Mouse (Mus musculus) neutrophil, adult 59 days (primary cell): ENCODE results near the gene Shc1. TPM values are rescaled to one million over a fixed set of nuclear protein-coding genes. Genes with fewer than 3 reads are reported as not detected.

Experiments
- total RNA-seq, 2 experiments: library from RNA; stranded (reverse); gene quantifications; 1 replicate in 1 of 2; 2 replicates in 1 of 2; pipeline ENCODE4 v1.2.4; 2023

Shc1 gene
- 100 to 1,000 TPM; 104 to 111 TPM for total RNA-seq

DNA sequence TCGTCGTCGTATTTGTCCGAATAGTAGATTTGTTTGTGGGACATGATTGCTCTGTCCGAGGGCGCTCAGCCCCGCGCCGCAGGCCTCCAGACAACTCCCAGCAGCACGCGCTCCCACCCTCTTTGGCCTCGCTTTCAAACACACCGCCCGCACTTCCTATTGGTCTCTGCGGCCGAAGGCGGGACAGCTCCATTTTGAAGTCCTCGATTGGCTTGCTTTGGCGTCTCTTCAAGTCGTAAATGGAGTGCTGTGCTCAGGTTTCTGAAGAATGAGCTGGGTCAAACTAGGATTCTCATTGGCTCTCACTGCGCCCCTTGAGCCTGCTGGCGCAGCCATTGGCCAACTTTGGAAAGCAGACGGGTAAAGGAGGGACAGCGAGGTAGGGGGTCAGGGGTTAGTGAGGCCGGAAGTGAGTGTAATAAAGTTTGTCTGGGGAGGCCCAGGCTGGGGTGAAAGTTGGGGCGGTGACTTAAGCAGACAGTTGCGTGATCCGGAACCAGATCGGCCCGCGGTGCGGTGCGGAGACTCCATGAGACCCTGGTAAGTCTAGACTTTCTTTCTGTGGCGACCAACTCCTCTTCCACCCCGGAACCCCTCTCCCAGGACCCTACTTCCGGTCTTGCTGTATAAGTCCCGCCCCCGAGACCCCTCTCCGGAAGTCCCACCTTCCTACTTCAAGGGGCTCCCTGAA is at the start of gene Shc1, which contains the start of gene Cks1b:
Gene Shc1, plus strand, starts transcription at position 274 of the 691 bp plus-strand sequence.
Gene Cks1b, minus strand, starts transcription at position 214 of the 691 bp plus-strand sequence.

DNA sequence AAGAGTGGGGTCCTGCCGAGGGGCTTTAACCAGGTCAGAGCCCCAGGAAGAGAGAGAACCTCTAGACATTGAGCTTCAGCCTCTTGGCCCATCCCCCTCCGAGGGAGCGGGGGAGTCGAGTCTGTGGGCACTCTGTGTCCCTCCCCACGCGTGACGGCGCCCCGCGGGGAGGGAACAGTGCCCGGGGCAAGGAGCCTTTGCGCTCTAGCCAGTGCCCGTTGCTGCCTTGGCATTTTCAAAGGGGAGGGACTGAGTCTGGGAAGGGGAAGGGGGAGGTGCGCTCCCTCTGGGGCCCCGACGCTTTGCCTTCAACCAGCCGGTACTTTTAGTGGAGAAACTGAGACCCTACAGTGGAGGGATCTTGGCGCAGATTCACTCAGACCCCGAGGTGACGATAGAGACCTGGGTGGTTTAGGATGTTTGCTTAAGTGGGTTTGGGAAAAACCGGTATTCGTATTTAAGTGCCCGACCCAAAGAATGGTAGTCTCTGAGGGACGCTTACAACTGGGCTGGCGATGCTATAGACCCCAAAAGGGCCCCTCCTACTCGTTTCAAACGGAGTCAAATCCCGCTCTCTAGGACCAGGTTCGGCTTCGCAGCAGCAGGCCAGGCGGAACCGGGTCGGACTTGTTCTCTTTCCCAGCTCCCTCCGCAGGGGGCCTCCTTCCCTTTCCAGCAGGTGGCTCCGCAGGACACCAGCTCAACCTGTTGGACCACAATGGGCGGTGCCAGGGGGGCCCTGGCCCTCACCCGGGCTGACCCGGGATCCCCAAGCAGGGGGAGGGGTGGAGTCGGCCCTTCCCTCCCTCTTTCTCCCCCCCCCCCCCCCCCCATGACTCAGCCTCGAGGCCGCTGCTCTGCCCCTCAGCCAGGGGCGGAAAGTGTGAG is 24.0 kb upstream of the Shc1 start, which contains the start of gene Zbtb7b:
Gene Zbtb7b, minus strand, starts transcription at position 771 of the 888 bp plus-strand sequence.

DNA sequence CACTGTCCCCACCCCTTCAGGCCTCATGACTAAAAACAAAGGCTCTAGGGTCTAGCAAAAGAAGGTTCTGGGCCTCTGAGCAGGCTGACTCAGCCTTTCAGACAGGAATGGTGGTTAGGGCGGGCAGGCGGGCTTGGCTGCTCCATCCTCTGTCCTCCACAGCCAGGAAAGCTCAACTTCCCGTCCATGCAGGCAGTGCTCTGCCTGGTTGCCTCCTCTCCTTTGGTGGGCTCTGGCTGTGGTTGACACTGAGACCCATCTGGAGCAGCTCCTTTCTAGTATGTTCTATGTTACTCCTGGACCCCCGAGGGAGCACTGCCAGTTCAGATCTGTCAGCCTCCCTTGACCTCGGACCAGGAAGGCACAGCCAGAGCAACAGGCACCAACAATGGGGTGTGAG is 15.6 kb upstream of the Shc1 start, which contains the start of gene Lenep:
Gene Lenep, minus strand, starts transcription at position 101 of the 400 bp plus-strand sequence.

DNA sequence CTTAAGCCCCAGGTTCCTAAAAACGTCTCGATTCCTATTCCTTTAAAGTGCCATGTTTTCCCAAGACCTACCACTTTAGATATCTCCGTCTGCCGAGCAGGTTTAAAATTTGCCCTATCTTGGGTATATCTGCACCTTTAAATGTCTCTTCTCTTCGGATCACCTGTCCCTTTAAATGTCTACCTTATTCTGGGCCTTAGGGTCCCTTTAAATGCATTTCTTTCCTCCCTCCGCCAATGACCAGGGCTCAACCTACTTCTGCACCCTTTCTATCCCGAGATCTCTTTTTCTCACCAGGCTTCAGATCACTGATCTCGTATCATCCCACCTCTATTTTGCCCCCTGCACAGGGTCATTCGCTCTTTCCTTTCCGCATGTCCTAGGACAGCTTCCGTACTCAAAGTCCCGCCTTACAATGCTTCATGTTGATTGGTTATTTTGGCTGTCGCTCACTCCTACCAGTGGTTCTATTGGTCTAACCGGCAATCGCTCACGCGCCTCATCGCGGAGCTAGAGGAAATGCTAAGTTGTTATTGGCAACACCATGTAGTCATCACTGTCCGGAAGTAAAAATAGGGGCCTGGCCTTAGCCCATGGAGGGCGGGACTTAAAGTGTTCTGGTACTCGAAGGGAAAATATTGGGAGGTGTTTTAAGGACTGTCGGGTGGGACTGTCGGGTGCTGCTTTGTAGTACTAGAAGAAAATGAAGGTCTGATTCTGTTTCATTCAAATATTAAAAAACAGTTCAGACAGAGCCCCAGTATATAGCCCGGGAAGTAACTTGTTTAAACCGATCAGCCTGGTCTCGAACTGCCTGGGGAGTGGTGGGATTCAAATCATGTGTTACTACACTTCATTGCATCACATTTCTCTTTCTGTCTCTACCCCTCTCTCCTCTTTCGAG is 6.5 kb upstream of the Shc1 start, which contains the start of gene Flad1:
Gene Flad1, minus strand, starts transcription at position 381 of the 904 bp plus-strand sequence.

DNA sequence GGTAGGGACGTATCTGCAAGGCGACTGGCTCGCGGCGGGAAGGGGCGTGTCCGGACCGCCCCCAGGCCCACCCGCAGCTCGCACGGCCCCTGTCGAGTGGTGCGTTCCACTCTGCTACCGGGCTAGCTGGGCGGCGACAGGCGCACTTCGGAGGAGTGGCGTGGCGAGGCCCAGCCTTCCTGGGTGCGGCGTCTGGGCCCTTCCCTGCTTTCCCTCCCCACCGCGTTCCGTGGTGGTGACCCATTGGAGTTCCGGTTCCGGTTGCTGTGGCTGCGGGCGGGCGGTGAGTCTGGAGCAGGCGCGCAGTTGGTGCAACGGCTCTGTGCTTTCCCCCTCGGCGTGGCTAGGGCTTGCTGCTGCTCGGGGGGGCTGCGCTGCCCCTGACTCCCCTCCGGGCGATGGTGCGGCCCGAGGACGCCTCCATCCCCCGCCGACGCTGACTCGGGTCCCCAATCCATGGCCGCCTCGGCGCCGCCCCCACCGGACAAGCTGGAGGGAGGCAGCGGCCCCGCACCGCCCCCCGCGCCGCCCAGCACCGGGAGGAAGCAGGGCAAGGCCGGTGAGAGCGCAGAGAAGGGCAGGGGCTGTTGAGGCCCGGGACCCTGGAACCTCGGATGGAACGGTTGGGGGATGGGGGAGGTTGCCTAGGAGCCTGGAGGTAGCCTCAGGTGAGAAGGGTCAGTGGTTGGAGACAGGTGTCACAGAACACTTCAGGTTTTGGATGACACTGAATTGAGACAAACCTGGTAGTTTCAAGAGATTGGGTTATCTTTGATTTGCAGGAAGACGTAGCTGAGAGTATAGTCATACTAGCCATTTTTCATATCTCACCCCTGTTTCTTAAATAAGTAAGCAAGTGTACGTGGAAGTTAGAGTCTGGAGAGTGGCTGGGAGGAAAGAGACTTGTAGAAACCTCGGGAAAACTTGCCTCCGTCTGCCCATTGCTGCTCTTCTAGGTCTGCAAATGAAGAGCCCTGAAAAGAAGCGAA is 12.2 kb downstream of the Shc1 start, which contains the start of gene Pygo2:
Gene Pygo2, plus strand, starts transcription at position 44 of the 989 bp plus-strand sequence.

DNA sequence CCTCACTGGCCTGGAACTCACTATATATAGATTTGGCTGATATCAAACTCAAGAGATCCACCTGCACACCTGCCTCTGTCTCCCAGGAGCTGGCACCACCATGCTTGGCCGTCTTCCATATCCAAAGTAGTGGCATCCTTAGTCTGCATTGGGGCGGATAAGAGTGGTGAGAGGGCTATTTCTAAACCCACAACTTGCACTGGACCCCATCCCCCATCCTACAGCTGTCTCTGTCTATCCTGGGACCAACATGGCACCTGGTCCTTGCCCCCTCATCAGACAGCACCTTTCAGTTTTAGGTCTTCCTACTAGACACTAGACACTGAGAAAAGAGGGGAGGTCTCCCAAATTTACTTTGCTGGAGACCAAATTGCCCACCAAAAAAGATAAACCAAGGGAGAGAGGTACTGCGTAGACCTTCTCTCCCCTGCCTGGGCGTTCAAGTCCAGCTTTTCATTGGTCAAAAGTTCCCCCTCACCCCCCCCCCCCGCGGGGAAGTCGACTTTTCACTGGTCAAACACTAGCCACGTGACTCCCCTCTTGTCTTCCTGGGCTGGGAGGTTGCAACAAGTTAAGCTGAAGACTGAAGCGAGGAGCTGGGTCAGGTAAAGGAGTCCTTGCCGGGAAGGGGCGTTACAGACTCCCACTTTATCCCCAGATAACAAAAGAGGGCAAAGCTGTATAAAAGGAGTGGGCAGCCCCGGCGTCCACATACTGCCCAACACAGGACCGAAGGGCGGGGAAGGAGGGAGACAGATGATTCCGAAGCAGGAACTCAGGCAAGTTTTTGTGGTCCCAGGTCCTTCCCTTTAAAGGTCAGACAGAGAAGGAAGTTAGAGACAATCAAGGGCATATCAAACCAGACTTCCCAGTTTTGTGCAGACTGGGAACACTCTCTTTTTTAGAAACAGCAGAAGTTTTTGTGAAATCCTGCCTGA is 18.2 kb downstream of the Shc1 start, which contains the start of gene Pbxip1:
Gene Pbxip1, plus strand, starts transcription at position 531 of the 938 bp plus-strand sequence.

DNA sequence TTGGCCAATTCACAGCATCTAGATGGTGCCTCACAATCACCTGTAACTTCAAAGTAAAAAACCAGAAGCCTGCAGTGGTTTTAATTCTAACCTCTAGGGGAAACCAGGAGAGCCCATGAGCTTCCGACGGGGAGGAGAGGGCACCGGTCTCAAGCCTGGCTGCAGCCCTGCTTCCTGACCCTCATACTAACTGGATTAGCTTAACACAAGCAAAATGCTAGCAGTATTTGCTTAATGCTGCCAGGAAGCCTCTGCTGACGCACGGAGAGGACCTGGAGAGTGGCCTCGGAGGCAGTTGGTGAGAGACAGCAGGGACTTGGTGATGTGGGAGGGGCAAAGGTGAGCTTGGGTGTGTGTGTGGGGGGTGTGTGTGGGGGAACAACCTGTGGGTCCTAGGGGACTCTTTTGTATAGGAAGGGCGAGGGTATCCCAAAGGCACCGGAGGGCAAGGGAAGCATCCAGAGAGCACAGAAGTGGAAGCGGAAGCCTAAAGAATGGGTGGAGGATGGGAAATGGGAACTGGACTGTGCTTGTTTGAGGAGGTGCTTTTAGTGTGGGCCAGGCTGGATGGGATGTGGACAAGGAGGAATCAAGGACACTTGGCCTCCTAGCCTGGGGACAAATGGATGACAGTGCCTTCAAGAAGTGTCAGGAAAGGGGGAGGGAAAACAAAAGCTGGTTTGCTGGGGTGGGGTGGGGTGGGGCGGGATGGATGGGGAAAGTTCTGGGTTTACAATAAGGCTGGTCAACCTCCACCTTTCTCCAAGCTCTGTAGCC is 36.3 kb downstream of the Shc1 start, which contains the start of gene Pmvk:
Gene Pmvk, plus strand, starts transcription at position 141 of the 777 bp plus-strand sequence.

Other genes with a start within 250 kb of the Shc1 start
- gene Scamp3, start 241.0 kb upstream of the Shc1 start, total RNA-seq: 10 to 100 TPM; 43.8 to 48.0 TPM
- 1 to 10 TPM; 6.2 to 8.9 TPM for gene Fam189b, start 235.3 kb upstream of the Shc1 start, total RNA-seq
- gene Gba, start 215.5 kb upstream of the Shc1 start, total RNA-seq: 10 to 100 TPM; 62.4 to 71.4 TPM
- gene Thbs3, start 203.3 kb upstream of the Shc1 start, total RNA-seq: 1 to 10 TPM in 1 of 2 experiments, under 1 TPM in 1; 0.38 to 1.1 TPM
- gene Mtx1, start 191.4 kb upstream of the Shc1 start, total RNA-seq: 10 to 100 TPM; 51.2 to 53.3 TPM
- gene Muc1, start 189.4 kb upstream of the Shc1 start, total RNA-seq: not detected
- gene Krtcap2, start 172.5 kb upstream of the Shc1 start, total RNA-seq: 10 to 100 TPM; 58.9 to 75.6 TPM
- gene Trim46, start 172.1 kb upstream of the Shc1 start, total RNA-seq: under 1 TPM; 0.53 to 0.69 TPM
- 10 to 100 TPM; 35.3 to 45.6 TPM for gene Dpm3, start 159.1 kb upstream of the Shc1 start, total RNA-seq
- gene Slc50a1, start 147.9 kb upstream of the Shc1 start, total RNA-seq: 10 to 100 TPM; 18.8 to 21.5 TPM
- not detected for gene Efna1, start 137.3 kb upstream of the Shc1 start, total RNA-seq
- not detected for gene Efna3, start 95.5 kb upstream of the Shc1 start, total RNA-seq
- not detected for gene Efna4, start 80.4 kb upstream of the Shc1 start, total RNA-seq
- 100 to 1,000 TPM; 120 to 129 TPM for gene Adam15, start 68.4 kb upstream of the Shc1 start, total RNA-seq
- not detected for gene Dcst2, start 56.5 kb upstream of the Shc1 start, total RNA-seq
- gene Dcst1, start 53.2 kb upstream of the Shc1 start, total RNA-seq: not detected
- 100 to 1,000 TPM; 134 to 142 TPM for gene Zbtb7b, start 23.7 kb upstream of the Shc1 start, total RNA-seq
- gene Lenep, start 15.7 kb upstream of the Shc1 start, total RNA-seq: under 1 TPM in 1 of 2 experiments, not detected in 1; 0.87 TPM
- 10 to 100 TPM; 14.4 to 16.8 TPM for gene Flad1, start 6.6 kb upstream of the Shc1 start, total RNA-seq
- gene Cks1b, start 60 bp upstream of the Shc1 start, total RNA-seq: 10 to 100 TPM; 42.6 to 51.9 TPM
- gene Pygo2, start 11.8 kb downstream of the Shc1 start, total RNA-seq: 10 to 100 TPM; 37.1 to 39.3 TPM
- 100 to 1,000 TPM; 149 to 151 TPM for gene Pbxip1, start 18.3 kb downstream of the Shc1 start, total RNA-seq
- 1 to 10 TPM; 6.7 to 9.7 TPM for gene Pmvk, start 36.1 kb downstream of the Shc1 start, total RNA-seq
- under 1 TPM; 0.07 to 0.09 TPM for gene Kcnn3, start 101.7 kb downstream of the Shc1 start, total RNA-seq